ENCODE assay signal across 30 mouse cellular contexts in the genomic region with DNA sequence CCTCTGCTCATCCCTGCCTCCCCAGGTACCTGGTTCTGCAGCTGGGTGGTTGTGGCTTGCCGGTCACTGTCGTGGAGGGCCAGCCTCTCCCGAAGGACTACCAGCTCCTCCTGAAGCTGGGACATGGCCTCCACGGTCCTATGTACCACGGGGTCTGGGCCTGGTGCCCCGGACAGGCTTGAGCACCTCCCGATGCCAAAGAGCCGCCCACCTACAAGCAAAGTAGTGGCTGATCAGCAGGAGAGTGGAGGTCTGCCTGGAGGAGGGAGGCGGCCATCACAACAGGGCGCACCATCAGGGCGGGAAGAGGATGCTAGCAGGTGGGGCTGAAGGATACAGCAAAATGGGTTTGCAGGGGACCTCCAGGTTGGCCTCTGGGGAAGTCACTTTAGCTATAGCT.
"Had no signal": no experiment of that assay in that cellular context is flagged by ENCODE, and none has a peak within 500 bp of the region (broad histone marks: within the 10 kb centered on the region; RNA-seq: fewer than 3 reads in every experiment).

No protein-coding gene starts in this region.

- H3K27me3 ChIP-seq: limb, embryonic 12.5 days; limb, embryonic 13.5 days; limb, embryonic 15.5 days; liver, embryonic 12.5 days; liver, embryonic 13.5 days; liver, embryonic 15.5 days; lung, embryonic 15.5 days; midbrain, embryonic 15.5 days; neural tube, embryonic 12.5 days had no signal

- H3K27ac ChIP-seq: limb, embryonic 10.5 days; limb, embryonic 12.5 days; limb, embryonic 13.5 days; limb, embryonic 15.5 days; liver, embryonic 12.5 days; liver, embryonic 13.5 days; liver, embryonic 14.5 days; liver, embryonic 15.5 days; lung, embryonic 15.5 days; macrophage; midbrain, embryonic 12.5 days; midbrain, embryonic 15.5 days; neural tube, embryonic 12.5 days had no signal

- H3K9ac ChIP-seq: limb, embryonic 12.5 days; limb, embryonic 13.5 days; limb, embryonic 15.5 days; liver, embryonic 12.5 days; liver, embryonic 13.5 days; liver, embryonic 14.5 days; liver, embryonic 15.5 days; liver, postnatal 0 days; lung, embryonic 14.5 days; lung, embryonic 15.5 days; midbrain, embryonic 12.5 days; midbrain, embryonic 15.5 days; neural tube, embryonic 12.5 days had no signal

- H3K9me3 ChIP-seq: limb, embryonic 10.5 days; limb, embryonic 12.5 days; limb, embryonic 13.5 days; limb, embryonic 15.5 days; liver, embryonic 12.5 days; liver, embryonic 13.5 days; liver, embryonic 15.5 days; lung, embryonic 15.5 days; midbrain, embryonic 12.5 days; midbrain, embryonic 15.5 days; neural tube, embryonic 12.5 days had no signal

- H3K4me3 ChIP-seq: limb, embryonic 10.5 days; limb, embryonic 12.5 days; limb, embryonic 13.5 days; limb, embryonic 15.5 days; liver, embryonic 12.5 days; liver, embryonic 13.5 days; liver, embryonic 15.5 days; lung, embryonic 15.5 days; megakaryocyte, embryonic 14.5 days; midbrain, embryonic 12.5 days; midbrain, embryonic 15.5 days; myocyte; neural tube, embryonic 12.5 days had no signal

- H3K4me2 ChIP-seq: limb, embryonic 12.5 days; limb, embryonic 13.5 days; limb, embryonic 15.5 days; liver, embryonic 11.5 days; liver, embryonic 12.5 days; liver, embryonic 13.5 days; liver, embryonic 15.5 days; lung, embryonic 14.5 days; lung, embryonic 15.5 days; midbrain, embryonic 11.5 days; midbrain, embryonic 12.5 days; midbrain, embryonic 15.5 days; neural tube, embryonic 12.5 days had no signal

- DNase-seq: left cerebral cortex, postnatal 4 days; liver; liver, embryonic 13.5 days; liver, postnatal 0 days; lung, adult 18-20 months; lung, adult 2 months; lung, embryonic 14.5 days; lung, postnatal 10 days; lung, postnatal 14 days; lung, postnatal 36 days; lung, postnatal 4 days; midbrain, embryonic 14.5 days had no signal

- H3K4me1 ChIP-seq: limb, embryonic 12.5 days; limb, embryonic 13.5 days; midbrain, embryonic 12.5 days; midbrain, embryonic 15.5 days had no signal

- ATAC-seq: liver, embryonic 12.5 days; liver, postnatal 0 days; lung, postnatal 0 days; midbrain, embryonic 15.5 days; midbrain, embryonic 16.5 days had no signal

- H3K36me3 ChIP-seq: liver, embryonic 15.5 days; midbrain, embryonic 12.5 days; neural tube, embryonic 12.5 days had no signal
